Mouse (Mus musculus) layer of hippocampus, postnatal 25 days (tissue): Measurements from ENCODE around the gene Tiam2. TPM values are rescaled to one million over a fixed set of nuclear protein-coding genes. Genes with fewer than 3 reads are reported as not detected.

Source experiments
- DNase-seq, 2 experiments: peaks; one replicate each; pipeline ENCODE4 v3.0.0; 2022; ENCODE audit warnings: mixed read lengths in 2 of 2, low spot score in 1 of 2; ENCODE audit errors: extremely low spot score in 1 of 2
- total RNA-seq, 2 experiments: library from RNA; stranded (reverse); gene quantifications; 2 replicates each; pipeline ENCODE4 v1.2.3; 2021

Gene Tiam2
- total RNA-seq, 2 experiments from 2014 or later, result 32.1 to 32.8 TPM

- DNase-seq, result no peak
Measured at GRCm38 (mm10) chr17:3389741-3390140, 63.4 kb downstream of the Tiam2 start.

DNA sequence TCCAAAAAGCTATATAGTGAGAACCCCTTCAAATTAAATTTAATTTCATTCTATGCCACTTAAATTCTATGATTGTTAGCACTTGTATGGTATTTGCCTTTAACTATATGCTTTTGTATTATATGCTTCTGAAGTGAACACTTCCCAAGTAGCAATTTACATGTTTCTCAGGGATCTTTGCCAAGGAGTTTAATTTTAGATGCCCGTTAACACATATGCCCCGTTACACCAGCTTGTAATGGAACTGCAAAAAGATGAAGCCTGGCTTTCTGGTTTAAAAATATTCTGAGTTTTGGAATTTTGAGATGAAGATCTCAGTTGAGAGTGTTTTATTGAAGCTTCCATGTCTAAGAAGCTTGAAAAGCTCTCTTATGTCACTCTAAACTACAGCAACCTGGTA lies 67.6 kb downstream of the Tiam2 start:
- no peak for DNase-seq

- DNase-seq, result no peak
Measured at GRCm38 (mm10) chr17:3394985-3395384, 68.6 kb downstream of the Tiam2 start.

DNA sequence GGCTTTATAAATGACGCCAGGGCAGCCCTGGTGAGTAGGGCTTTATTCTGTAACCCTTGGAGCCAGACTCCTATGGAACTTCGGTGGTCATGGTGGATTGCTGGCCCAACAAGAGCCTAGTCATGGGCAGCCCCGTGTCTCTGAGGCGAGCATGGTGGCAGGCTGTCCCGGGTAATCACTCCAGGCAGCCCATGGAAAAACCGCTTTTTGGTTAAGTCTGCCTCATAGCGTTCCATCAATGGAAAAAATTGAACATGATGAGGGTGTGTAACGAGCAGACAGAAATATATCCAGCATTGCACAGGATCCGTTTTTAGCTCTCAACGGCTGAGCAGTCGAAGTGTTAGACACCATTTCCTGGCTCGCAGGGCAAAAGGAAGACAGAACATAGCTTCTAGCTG lies 70.5 kb downstream of the Tiam2 start:
- DNase-seq, result no peak

DNA sequence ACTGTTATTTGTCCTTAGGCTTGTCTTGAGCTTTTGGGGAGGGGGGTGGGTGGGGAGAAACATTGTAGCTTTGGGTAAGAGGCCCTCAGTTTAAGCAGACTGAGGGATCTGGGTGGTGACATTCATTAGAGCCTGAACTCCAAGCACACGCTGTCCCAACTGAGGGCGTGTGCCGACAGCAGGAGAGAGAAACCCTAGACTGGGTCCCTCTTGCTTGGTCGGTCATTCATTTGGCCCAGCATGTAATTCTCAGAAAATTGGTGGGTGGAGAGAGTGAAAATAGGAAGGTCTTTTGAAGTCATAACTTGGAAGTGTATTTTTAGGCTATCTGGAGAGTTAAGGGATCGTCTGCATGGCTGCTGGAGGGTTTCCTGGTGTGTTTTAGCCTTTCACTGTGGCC lies 71.5 kb downstream of the Tiam2 start:
- DNase-seq, result no peak

- no peak for DNase-seq
Measured at GRCm38 (mm10) chr17:3405350-3406073, 79.1 kb downstream of the Tiam2 start.

GRCm38 (mm10) chr17:3407051-3407450 lies 80.7 kb downstream of the Tiam2 start:
- DNase-seq, result no peak

GRCm38 (mm10) chr17:3410307-3410706 lies 83.9 kb downstream of the Tiam2 start:
- DNase-seq, result no peak

DNA sequence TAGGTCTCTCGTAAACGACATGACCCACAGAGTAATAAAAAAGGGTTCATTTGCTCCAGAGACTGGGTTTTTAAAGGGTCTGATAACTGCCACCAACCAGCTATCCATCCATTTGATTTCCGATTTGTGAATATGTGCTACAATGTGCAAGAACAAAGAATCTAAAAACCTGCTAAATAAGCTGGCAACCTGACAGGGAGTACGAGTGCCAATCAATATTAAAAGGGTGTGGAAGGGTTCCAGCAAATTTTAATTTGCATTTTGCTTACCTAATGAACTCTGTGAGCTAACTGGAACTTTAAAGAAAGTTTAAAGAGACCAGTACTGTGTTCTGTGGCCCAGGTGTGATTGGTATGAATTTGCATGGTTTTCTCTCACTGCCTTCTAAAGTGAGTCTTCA lies 86.4 kb downstream of the Tiam2 start:
- no peak for DNase-seq

DNA sequence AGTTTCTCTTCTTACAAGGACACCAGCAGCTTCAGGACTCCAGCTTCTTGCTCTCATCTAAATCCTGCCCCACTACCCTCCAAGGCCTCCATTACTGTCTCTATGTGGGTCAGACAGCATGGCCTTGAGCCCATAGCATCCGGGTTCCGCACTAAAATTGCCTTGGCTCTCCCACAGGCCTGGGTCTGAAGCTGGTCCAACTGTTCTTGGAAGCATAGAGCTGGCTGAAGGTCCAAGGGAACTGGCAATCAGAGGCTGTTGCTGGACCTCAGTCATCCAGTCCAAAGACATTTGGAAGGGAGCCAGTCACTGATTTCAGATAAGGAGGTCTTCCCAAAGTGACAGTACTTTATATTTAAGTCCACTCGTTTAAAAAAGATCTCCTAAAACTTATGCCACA lies 89.2 kb downstream of the Tiam2 start:
- peak in 1 of 2 experiments; percentile 21 for DNase-seq

DNA sequence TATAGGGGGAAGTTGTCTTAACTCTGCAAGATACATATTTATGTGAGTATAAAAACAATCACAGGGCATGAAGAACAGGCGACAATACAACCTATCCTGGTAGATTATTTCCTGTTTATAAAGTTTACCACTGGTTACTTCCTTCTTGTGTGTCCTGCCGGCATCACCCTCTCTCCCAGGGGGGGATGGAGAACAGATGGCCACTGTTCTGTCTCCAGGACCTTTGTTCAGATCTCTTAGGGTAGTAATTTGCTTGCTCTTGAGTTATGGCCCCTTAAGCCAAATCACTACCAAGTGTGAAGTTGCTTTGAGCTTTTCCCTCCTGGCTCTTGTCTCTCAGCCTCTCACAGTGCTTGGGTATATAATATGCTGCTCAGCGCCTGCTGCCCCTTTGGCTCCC lies 90.0 kb downstream of the Tiam2 start:
- DNase-seq, result no peak

- no peak for DNase-seq
Measured at GRCm38 (mm10) chr17:3419368-3419928, 93.1 kb downstream of the Tiam2 start.

GRCm38 (mm10) chr17:3420148-3420547 lies 93.8 kb downstream of the Tiam2 start:
- no peak for DNase-seq

GRCm38 (mm10) chr17:3423416-3423815 lies 97.0 kb downstream of the Tiam2 start:
- DNase-seq, result no peak

- DNase-seq, result no peak
Measured at GRCm38 (mm10) chr17:3428659-3429058, 102.3 kb downstream of the Tiam2 start.

- no peak for DNase-seq
Measured at GRCm38 (mm10) chr17:3432590-3433498, 106.5 kb downstream of the Tiam2 start.

GRCm38 (mm10) chr17:3433521-3434271 lies 107.3 kb downstream of the Tiam2 start:
- DNase-seq, result no peak

DNA sequence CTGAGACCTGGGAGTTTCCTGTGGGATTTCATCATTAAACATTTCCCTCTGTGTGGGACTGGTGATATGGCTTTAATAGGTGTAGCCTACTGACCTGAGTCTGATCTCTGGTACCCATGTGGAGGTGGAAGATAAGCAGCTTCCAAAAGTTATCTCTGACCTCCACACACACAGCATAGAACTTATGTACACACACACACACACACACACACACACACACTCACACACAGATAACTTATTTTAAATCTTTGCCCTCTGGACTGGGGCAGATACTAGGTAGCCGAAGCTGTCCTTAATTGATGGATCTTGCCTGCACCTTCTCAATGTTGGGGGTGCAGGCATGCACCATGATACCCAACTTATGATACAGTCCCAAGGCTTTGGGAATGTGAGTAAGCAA lies 108.9 kb downstream of the Tiam2 start:
- no peak for DNase-seq

DNA sequence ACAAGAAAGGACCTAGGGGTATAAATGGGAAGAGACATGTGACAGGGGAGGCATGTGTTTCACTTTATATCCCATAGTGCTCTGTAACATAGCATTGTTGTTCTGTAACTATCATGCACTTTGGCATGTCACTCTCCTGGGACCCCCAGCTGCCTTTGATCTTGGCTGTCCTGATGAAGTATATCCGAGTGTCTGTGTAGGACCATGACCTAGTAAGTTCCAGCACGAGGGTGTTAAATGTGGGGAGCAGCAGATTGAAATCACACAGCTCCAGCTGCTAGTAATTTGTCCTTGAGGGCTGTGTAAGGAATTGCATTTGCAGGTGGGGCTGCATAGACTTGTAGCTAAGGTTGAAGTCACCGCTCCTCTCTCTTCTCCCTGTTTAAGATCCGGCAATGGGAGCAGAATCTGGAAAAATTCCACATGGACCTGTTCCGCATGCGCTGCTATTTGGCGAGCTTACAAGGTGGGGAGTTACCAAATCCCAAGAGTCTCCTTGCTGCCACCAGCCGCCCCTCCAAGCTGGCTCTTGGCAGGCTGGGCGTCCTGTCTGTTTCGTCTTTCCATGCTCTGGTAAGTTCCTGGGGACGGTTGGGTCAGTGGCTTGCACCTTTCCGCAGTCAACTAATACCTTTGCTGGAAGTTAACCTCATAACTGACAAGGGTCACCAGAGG lies 110.6 kb downstream of the Tiam2 start:
- DNase-seq, result no peak
